Mouse (Mus musculus): ENCODE data around the gene Adk.

GRCm38 (mm10) chr14:21458696-21459095 lies 406.3 kb downstream of the Adk start:
- TF ChIP-seq HCFC1 (IDR thresholded peaks at IDR 0.05; ENCODE audit: borderline replicate concordance, insufficient read depth, low read length) (no peak), CHD2 (IDR thresholded peaks at IDR 0.05; ENCODE audit: low read depth, low read length) (no peak), ZNF384 (IDR thresholded peaks at IDR 0.05; ENCODE audit: low read depth, low read length) (no peak)
